Mouse (Mus musculus) natural killer cell, adult 2 months (primary cell): ENCODE results near the gene Smug1.
A peak's percentile ranks its signal among the peaks of the same experiment; 100 is the strongest.

Experiments used
- DNase-seq, 2 experiments: peaks; one replicate each; pipeline ENCODE4 v3.0.0; 2022; ENCODE audit warnings: low spot score in 2 of 2

Gene Smug1

DNA sequence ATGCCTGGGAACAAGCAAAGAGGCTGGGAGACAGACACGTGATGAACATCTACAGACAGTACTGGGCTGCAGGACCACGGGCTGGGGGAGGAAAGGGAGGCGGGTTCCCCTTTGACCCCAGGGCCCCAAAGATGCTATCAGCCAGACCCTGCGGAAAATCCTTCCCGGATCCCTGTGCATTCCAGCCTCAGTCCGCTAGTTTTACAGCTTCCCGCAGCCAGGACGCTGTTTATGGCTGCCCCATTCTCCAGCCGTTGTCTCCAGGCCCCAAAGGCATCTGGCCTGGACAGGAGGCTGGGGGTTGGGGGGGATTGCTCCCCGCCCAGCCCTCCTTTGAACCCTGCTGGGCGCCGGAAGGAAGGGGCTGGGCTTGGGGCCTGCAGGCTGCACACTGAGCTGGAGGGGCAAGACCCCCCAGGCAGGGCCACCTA lies 10.7 kb upstream of the Smug1 start:
- DNase-seq, result no peak

DNA sequence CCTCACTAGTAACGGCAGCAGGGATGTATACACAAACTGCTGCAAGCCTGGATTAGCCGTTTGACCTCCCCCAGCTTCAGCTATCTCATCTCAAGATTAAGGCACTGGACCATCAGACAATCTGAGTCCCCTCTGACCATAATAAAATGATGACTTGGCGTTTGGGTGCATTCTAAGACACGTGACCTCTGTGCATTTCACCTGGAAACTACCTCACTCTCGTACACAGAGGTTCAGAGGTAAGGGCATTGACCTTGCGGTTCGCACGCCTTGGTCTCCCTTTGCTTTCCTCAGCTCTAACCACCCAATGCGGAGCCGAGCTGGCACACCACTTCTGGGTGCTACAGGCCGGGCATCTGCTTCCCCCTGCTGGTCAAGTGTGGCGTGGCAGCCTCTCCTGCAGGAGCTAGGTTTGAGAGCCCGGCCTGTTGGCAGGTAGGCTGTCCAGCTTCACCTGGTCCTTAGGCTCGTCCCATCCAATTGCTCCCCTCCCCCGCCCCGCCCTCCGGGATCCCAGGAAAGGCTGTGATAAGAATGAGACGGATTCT lies 10.1 kb upstream of the Smug1 start:
- peak; percentile 79 to 86 for DNase-seq

GRCm38 (mm10) chr15:103173251-103173650 lies 6.4 kb upstream of the Smug1 start:
- no peak for DNase-seq

DNA sequence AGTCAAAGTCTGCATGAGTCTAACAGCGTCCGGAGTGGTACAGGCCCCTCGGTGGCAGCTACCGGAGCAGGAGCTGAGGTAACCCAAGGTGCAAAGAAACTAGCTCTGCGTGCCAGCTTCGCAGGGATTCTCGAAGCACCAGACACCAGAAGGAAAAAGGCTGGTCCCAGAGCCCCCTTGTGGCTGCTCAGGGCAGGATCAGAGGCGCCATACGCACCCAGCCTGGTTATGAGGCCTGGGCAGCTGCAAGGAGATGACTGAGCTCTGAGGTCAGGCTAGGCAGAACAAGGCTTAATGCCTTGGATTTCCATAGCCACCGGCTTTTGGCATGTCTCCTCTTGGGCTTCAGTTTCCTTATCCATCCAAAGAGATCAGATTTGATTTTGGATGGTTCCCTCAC lies 5.6 kb upstream of the Smug1 start:
- peak; percentile 39 to 55 for DNase-seq

GRCm38 (mm10) chr15:103171276-103171675 lies 4.4 kb upstream of the Smug1 start:
- no peak for DNase-seq

GRCm38 (mm10) chr15:103170316-103170679 lies 3.4 kb upstream of the Smug1 start:
- DNase-seq, result no peak

GRCm38 (mm10) chr15:103169612-103170315 lies 2.9 kb upstream of the Smug1 start:
- no peak for DNase-seq

DNA sequence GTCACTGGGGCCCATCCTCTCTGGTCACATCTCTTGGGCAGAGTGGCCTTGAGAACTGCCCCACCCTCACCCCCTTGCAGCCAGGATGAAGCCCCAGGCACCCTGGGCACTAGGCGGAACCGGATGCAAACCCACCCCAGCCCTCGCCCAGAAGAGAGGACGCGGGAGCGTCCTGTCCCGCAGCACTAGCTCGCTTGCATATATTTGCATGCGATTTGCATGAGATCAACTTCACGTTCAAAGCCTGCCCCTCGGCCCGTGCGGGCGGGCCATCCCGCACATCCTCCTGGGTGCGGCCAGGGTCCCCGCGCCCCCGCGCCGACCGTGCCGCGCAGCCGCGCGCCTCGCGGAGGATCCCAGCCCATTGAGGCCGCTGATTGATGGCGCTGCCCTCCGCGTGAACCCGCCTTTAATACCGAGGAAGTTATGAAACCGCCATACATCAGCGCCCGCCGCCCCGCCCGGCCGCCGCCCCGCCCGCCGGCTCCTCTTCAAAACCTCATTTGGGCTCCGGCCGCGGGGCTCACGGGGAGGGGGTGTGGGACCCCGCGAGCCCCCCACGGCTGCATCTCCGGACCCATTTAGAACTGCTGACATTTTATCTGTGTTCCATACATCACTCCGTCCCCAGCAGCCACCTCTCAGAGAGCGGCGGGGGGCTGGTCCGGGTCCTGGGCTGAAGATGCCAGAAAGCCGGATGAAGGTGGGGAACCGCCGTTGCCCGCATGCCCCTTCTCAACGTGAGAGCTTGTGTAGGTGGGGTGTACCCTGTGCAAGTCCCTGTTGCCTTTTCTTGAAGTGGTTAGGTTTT lies 2.1 kb upstream of the Smug1 start:
- peak; percentile 30 to 51 for DNase-seq

DNA sequence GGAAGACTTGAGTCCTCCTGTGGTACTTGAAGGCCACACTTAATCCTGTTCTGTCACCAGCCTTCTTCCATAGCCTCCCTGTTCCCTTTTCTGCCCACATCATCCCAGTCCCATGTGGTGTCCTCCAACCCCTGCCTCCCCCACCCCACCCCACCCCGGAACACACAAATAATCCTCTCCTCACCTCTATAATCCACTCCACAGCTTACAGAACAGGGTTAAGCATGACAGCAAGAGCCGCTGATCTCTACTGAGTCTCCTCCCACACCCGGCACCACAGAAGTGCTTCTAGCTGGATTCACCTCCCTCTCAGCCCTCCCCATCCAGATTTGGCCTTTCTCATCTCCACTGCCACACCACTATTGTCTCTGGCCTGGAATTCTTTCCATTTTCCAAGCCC lies 894 bp upstream of the Smug1 start:
- no peak for DNase-seq

GRCm38 (mm10) chr15:103165924-103166323 lies 968 bp downstream of the Smug1 start:
- DNase-seq, result no peak

- peak; percentile 75 to 84 for DNase-seq
Observed at GRCm38 (mm10) chr15:103165379-103165778, 1.5 kb downstream of the Smug1 start.

GRCm38 (mm10) chr15:103163182-103163919 lies 3.5 kb downstream of the Smug1 start:
- DNase-seq, result peak; percentile 77 to 83

- DNase-seq, result no peak
Observed at GRCm38 (mm10) chr15:103157585-103157984, 9.3 kb downstream of the Smug1 start.

DNA sequence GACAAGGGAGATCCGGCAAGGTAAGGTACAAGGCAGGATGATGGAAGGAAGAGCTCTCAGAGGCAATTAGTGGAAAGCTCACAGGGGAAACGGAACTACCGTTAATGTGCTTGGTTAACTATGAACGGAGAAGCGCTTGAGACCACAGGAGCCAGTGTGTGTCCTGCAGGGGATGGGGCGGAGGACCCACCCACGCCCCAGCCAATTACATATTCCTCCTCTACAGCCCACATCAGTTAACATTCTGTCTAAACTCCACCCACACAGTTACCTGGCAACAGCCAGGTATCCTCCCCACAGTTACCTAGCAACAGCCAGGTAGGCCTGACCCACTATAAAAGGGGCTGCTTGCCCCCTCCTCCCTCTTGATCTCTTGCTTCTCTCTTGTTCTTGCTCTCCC lies 10.0 kb downstream of the Smug1 start:
- DNase-seq, result no peak

DNA sequence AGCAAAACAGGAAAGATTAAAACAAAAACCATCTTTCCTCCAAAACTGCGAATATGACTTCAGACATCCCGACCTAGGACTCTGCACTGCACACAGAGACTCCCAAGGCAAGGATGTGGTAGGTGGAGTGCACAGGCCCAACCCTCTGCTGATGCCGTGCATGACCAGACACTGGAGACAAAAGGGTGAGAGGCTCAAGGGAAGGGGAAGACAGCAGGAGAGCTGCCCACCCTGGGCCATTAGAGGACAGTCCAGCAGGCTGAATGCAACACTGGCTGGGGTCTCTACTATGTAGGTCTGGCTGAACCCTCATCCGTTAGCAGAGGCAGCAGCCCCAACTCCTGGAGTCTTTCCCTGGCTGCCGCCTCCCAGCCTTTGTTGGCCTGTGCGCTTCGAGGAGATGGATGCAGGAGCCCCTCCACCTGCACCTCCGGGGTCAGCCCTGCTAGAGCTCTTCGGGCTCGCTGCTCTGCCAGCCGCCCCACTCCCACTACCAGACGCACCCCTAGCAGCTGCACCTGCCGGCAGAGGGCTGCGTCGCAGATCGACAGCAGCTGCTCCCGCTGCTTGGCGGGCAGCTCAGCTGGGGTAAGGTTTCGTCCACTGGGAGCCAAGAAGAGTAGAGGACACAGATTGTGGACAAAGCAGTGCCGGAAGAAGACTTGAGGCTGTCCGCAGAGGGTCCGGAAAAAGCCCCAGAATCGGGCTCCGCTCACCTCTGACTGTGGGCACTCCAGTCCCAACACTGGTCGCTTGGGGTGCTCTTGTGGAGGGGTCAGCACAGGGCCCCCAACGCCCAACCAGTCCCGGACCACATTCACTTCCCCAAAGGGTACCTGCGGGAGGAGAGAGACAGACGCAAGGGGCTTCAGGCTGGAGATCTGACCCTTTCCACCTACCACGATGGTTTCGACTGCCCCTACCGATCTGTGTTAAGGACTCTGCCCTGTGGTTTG lies 11.2 kb downstream of the Smug1 start:
- no peak for DNase-seq

DNA sequence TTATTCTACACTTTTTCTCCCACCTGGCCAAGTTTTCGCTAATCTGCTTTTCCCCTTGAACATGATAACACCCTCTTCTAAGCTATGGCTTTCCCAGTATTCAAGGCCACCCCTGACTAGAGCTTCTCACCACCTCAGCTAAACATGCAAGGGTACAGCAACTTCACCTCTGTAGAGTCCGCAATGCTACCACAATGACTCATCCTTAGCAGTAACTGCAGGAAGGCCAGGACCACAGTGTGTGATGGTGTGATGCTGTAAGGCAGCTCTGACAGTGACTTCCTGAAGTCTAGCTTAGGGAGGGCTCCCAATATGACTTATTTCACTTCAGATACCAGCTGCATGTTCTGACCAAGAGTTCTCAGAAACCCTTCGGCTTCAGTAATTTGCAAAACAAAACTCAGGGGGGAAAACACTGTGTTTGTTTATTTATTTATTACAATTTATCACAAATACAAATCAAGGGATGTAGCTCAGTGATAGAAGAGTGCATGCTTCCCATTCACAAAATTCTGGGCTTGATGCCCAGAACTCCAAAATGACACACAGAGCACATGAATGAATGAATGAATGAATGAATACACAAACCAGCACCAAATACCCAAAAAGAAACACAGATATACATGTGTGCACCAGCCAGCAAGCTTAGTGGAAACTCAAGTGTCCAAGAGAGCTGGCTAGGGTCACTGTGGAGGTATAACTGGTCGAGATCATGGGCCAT lies 13.8 kb downstream of the Smug1 start:
- DNase-seq, result peak; percentile 57 to 80

GRCm38 (mm10) chr15:103152371-103152770 lies 14.5 kb downstream of the Smug1 start:
- DNase-seq, result no peak

- no peak for DNase-seq
Observed at GRCm38 (mm10) chr15:103147779-103148178, 19.1 kb downstream of the Smug1 start.

DNA sequence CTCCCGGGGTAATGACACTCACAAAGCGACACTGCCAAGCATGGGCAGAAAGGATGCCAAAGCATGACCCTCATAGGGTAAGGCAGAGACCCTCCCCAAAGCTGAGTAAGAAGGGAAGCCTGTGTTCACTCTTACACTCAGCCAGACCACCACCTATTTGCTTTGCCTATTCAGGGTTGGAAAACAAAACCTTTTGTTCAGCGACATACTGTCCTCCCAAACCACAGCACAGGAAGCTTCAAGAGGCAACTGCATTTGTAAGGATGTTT lies 19.5 kb downstream of the Smug1 start:
- DNase-seq, result no peak

DNA sequence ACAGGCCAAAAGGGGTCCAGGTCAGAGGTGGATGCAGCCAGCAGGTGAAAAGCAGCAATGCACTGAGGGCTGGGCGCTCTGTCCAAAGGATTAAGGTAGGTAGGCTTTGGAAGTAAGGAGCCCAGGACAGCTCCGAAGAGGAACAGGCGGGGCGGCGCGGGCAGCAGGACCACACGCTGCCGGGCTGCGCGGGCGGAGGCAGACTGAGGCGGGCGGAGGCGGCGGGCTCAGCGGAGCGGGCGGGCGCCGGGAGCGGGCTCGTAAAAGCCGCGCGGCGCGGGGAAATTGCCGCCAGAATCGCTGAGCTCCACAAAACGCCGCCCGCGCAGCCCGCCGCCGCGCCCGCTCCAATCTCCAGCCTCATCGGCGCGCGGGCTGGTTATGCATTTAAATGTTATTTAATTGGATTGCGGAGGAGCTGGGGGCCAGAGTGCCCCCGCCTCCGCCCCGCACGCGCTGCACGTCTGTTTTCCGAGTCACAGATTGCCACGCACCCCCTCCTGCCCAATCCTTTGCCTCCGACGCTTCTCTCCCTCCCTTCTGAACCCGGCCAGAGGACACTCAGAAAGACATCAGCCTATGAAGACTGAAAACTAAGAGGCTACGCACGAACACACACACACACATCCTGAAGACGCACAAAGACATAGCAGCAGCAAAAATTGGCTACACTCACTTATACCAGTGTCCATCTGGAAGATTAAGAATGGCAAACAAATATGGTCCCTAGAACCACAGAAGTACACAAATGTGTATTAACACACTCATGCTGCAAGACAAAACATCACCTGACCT lies 20.1 kb downstream of the Smug1 start:
- no peak for DNase-seq
